Mouse (Mus musculus) CH12.LX (cell line): ENCODE data around the gene Mnt.

ENCODE experiments used
- CTCF ChIP-seq, 2 experiments: IDR thresholded peaks in 1 of 2; conservative IDR thresholded peaks in 1 of 2; 2 replicates each; pipeline ENCODE4 v1.5.1; 2011 to 2012; ENCODE audit warnings: low read depth in 2 of 2, low read length in 2 of 2, improper control_type of control experiment in 1 of 2, inconsistent platforms in 1 of 2, mild to moderate bottlenecking in 1 of 2, moderate library complexity in 1 of 2
- MYC ChIP-seq: IDR thresholded peaks from 2 replicates; pipeline ENCODE4 v1.6.1; 2011; ENCODE audit warnings: low read depth, mild to moderate bottlenecking, improper control_type of control experiment, low read length

DNA sequence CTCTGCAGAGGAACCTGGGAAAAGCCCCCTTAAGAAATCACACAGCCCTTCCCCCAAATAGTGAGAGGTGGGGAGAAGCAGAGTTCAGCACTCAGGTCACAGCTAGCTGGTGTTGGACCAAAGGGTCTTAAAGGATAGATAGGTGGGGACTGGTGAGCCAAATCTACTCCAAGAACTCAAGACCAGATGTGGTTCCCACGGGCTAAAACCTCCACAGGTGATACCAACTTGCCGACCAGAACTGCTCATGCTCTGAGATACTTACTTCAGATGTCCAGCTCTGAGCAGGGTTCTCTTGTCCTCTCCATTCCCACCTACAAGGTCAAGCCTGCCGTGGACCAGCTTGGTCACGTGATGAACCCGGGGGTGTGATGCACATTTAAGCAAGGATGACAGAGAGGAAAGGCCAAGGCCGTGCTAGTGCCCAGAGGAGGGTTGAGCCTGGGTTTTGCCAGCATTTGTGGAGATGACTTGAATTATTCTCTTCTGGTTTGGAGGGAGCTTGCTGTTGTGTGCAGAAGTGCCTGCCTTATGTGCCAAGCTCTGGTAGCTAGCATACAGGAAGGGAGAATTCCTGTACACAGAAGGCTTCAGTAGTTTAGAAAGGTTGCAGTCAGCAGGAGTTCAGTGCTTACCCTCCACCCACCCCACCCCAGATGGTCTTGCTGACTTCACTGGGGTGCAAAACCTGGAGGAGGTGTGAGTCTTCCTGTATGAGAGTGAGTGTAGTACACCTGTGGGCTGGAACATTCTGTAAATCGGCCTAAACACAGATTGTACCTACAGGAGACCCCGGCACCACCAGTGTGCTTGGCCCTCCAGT lies 3.0 kb downstream of the Mnt start:
- TF ChIP-seq CTCF (conservative IDR thresholded peaks at IDR 0.05 in 1 of 2, IDR thresholded peaks at IDR 0.05 in 1 of 2; ENCODE audit: low read depth in 2 of 2, low read length in 2 of 2) (no peak), MYC (no peak)
